Mouse (Mus musculus): ENCODE data around the gene Zfp969. TPM values are rescaled to one million over a fixed set of nuclear protein-coding genes. Genes with fewer than 3 reads are reported as not detected.

Zfp969 gene
- not detected for polyA plus RNA-seq (2014; fragmentation: Illumina TruSeq; extraction: RNeasy Lipid Tissue Mini Kit (QIAGEN cat#74804); ENCODE audit: low read depth, low replicate concordance)

GRCm38 (mm10) chr2:175703546-175703945 lies at the start of gene Zfp969:
Gene Zfp969, minus strand, starts transcription at chr2:175703646.

GRCm38 (mm10) chr2:175741237-175741636 lies 37.8 kb upstream of the Zfp969 start, which contains the start of gene Gm2007:
Gene Gm2007, plus strand, starts transcription at chr2:175741537.

GRCm38 (mm10) chr2:175643678-175644077 lies 59.8 kb downstream of the Zfp969 start, which contains the start of gene Gm11007:
Gene Gm11007, plus strand, starts transcription at chr2:175643978.

Other genes with a start within 250 kb of the Zfp969 start
- 24.5 TPM for gene Zfp965, start 233.7 kb downstream of the Zfp969 start, polyA plus RNA-seq (2014; fragmentation: Illumina TruSeq; extraction: RNeasy Lipid Tissue Mini Kit (QIAGEN cat#74804); ENCODE audit: low read depth, low replicate concordance)
- gene Gm11007, start 59.7 kb downstream of the Zfp969 start, polyA plus RNA-seq (2014; fragmentation: Illumina TruSeq; extraction: RNeasy Lipid Tissue Mini Kit (QIAGEN cat#74804); ENCODE audit: low read depth, low replicate concordance), result 0.93 TPM
- gene Gm2007, start 37.9 kb upstream of the Zfp969 start, polyA plus RNA-seq (2014; fragmentation: Illumina TruSeq; extraction: RNeasy Lipid Tissue Mini Kit (QIAGEN cat#74804); ENCODE audit: low read depth, low replicate concordance), result 0.93 TPM
- 15.6 TPM for gene Gm14288, start 97.4 kb upstream of the Zfp969 start, polyA plus RNA-seq (2014; fragmentation: Illumina TruSeq; extraction: RNeasy Lipid Tissue Mini Kit (QIAGEN cat#74804); ENCODE audit: low read depth, low replicate concordance)
- 31.1 TPM for gene Gm6710, start 165.6 kb upstream of the Zfp969 start, polyA plus RNA-seq (2014; fragmentation: Illumina TruSeq; extraction: RNeasy Lipid Tissue Mini Kit (QIAGEN cat#74804); ENCODE audit: low read depth, low replicate concordance)
- gene Zfp966, start 227.5 kb upstream of the Zfp969 start, polyA plus RNA-seq (2014; fragmentation: Illumina TruSeq; extraction: RNeasy Lipid Tissue Mini Kit (QIAGEN cat#74804); ENCODE audit: low read depth, low replicate concordance), result 37.4 TPM